Mouse (Mus musculus) brain, embryonic 14.5 days (tissue): Measurements from ENCODE around the gene Pkd1l3. TPM values are rescaled to one million over a fixed set of nuclear protein-coding genes. Genes with fewer than 3 reads are reported as not detected.

Source experiments
- DNase-seq: peaks from one replicate; pipeline ENCODE4 v3.0.0-alpha.2; 2011; ENCODE audit warnings: low read depth
- CTCF ChIP-seq: fragments of 200-500 bp; IDR thresholded peaks from 2 replicates; pipeline ENCODE4 v1.5.1; 2012; ENCODE audit warnings: inconsistent platforms, mild to moderate bottlenecking, moderate library complexity, borderline replicate concordance; ENCODE audit not compliant: insufficient read depth, insufficient read length; ENCODE audit errors: extremely low read depth
- POLR2A ChIP-seq: fragments of 200-500 bp; IDR thresholded peaks from 2 replicates; pipeline ENCODE4 v1.6.1; 2012; ENCODE audit warnings: mild to moderate bottlenecking, inconsistent platforms, borderline replicate concordance; ENCODE audit not compliant: poor library complexity, insufficient read depth, insufficient read length, severe bottlenecking; ENCODE audit errors: extremely low read depth
- polyA plus RNA-seq: library from polyadenylated mRNA; depleted of rRNA; stranded (reverse); fragments of >200 nt; gene quantifications from 2 replicates; pipeline ENCODE4 v1.2.3, GENCODE M21; 2012

The Pkd1l3 gene
- polyA plus RNA-seq, 1 experiment = 0.05 TPM

DNA sequence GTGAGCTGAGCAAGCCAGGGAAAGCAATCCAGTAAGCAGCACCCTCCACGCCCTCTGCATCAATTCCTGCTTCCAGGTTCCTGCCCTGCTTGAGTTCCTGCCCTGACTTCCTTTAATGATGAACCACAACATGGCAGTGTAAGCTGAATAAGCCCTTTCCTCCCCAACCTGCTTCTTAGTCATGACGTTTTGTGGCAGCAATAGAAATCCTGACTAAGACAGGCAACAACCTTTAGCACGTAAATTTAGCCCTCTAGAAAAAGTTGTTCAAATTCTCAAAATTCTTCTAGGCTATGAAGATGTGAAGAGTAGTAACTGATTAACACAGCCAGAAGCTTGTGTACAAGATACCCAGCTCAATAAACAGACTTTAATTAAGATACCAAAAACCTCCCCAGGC is 67.2 kb downstream of the Pkd1l3 start:
- DNase-seq = no peak
- TF ChIP-seq POLR2A = no peak

DNA sequence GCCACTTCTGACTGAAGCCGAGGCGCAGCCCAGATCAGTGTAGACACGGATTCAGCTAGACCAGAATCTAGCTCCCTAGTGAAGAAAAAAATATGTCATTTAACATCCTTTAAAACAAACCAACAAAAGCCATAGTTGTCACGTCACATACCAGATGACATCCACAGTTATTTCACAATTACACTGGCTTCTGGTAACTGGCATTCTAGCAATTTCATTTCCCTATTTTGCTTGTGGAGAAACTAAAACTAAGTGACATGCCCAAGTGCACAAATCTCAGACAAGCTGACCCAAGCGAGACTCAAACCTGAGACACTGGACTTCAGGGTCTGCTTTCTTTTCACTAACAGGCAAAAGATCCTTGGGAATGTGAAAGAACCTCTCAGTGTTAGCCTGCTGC is 67.8 kb downstream of the Pkd1l3 start:
- no peak for TF ChIP-seq POLR2A
- TF ChIP-seq CTCF = no peak

DNA sequence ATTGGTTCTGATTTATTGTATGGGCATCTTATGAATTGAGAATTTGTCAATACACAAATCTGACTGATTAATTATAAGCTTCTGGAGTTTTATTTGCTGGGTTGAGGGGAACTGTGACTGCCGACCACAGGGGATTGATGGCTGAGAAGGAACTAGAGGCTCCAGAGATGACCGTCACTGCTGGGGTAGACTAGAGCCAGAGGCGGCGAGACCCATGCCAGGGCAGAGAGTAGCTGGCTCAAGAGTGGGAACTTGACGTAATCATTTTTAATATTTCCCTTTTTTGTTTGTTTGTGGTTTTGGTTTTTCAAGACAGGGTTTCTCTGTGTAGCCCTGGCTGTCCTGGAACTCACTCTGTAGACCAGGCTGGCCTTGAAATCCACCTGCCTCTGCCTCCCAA is 72.9 kb downstream of the Pkd1l3 start:
- no peak for DNase-seq
- no peak for TF ChIP-seq CTCF
- TF ChIP-seq POLR2A = no peak

More for the DNA sequence above, 67.8 kb downstream of the Pkd1l3 start:
- no peak for DNase-seq

DNA sequence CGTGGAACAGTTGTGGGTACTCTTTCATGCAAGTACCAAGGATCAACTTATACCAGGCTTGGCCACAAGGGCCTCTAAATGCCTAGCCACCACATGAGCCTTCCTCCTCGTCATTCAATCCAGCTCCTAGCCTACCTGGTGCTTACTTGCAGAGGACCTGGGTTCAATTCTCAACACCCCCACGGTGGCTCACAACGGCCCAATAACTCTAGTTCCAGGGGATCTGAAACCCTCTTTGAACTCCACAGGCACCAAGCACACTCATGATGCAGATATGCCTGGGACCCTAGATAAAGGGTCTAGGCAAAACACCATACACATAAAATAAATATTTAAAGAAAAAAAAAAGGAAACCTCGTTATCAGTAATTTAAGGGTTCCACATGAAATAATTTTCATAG is 77.5 kb downstream of the Pkd1l3 start:
- DNase-seq = peak; percentile 57
- TF ChIP-seq CTCF (peak; percentile 41; the same call in 1 of the 2 replicates), POLR2A (no peak)

DNA sequence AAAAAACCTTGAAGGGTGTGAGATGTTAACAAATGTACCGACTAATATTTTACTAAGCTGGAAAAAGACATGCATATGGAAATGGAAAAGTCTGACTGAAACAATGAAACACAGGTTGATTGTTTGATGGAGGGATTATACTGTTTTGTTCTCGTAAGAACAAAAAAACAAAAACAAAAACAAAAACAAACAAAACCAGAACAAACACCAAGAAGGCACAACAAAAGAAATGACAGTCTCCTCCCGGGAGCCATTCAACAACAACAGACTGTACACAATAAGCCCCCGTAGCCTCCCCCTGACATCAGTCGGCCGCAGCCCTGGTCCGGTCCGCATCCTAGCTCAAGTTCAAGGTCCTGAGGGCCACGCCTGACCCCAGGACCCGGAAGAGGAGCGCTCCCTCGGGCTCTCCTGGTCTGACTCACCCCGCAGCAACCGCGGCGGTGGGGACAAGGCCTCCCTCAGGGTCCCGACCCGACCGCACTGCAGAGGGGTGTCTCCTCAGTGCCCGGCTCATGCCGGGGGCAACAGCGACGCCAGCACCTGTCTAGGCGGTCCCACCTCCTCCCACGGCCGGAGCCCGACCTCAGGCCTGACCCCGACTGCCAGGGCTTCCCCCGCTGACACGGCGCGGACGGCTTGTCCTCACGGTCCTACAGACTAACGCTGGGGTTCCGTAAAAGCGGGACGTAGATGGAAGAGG is 78.3 kb downstream of the Pkd1l3 start:
- TF ChIP-seq CTCF (no peak), POLR2A (no peak)
- peak; percentile 53 for DNase-seq

DNA sequence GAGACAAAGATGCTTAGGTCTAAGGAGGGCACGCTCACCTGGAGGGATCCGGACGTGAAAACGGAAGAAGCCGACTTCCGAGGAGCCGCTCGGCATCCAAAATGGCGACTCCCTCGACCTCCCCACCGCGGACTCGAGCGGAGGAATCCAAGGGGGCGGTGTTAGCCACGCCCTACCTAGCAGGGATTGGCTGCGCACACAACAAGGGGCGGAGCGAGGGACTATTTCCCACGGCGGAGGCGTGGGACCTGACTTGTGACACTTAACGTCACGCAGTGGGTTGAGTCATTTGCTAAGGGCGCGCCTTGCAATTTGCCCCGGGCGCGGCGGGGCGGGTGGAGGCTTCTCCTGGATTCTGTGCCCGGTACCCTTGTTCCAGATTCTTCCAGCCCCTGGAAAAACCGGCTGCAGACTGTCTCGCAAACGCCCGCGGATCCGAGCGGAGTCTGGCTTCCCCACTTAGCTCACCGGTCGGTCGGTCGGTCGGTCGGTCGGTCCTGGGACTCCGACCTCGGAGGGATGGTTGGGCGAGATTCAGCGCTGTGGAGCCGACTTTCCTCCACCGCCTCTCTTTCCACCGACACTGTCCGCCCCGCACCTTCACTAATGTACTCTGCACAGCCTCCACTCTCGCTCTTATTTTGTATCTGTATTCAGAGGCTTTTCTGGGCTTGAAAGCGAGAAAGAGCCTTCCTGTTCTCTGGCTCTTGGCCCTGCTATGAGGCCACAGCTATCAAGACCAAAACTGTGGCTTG is 79.0 kb downstream of the Pkd1l3 start, which contains the start of gene Ist1:
Gene Ist1 (minus strand): TSS at position 115 of the 755 bp plus-strand sequence.
- TF ChIP-seq CTCF = no peak
- peak; percentile 76; the same call in 1 of the 2 replicates for TF ChIP-seq POLR2A
- DNase-seq = peak; percentile 99

DNA sequence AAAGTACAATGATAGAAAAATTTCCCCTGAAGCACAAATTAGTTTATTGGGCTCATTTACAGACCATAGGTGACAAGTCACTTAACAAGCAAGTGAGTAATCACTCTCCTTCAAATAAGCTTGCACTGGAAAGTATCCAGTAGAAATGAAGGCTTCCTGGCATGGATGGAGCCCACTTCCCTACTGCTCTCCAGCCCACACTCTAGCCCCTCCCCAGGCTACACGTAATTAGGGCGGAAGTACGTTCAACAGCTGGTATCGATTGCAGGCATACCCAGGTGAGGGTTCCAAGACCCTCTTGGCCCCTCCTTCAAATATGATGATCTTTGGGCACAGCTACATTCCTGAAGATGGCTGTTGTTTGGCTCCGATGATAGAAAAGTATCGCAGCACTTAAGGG is 79.8 kb downstream of the Pkd1l3 start:
- TF ChIP-seq CTCF = no peak
- no peak for DNase-seq

DNA sequence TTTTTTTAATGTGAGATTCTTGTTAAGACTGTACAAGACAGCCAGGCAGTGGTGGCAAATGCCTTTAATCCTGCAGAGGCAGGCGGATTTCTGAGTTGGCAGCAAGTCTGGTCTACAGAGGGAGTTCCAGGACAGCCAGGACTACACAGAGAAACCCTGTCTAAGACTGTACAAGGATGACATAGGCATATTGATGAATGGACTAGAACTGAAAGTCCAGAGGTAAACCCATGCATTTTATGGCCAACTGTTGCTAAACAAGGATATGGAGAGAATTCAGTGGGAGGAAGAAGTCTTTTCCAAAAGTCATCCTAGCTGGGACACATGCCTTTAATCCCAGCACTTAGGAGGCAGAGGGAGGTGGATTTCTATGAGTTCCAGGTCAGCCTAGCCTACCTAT is 83.4 kb downstream of the Pkd1l3 start:
- DNase-seq = no peak
- TF ChIP-seq CTCF = no peak
- TF ChIP-seq POLR2A = no peak

DNA sequence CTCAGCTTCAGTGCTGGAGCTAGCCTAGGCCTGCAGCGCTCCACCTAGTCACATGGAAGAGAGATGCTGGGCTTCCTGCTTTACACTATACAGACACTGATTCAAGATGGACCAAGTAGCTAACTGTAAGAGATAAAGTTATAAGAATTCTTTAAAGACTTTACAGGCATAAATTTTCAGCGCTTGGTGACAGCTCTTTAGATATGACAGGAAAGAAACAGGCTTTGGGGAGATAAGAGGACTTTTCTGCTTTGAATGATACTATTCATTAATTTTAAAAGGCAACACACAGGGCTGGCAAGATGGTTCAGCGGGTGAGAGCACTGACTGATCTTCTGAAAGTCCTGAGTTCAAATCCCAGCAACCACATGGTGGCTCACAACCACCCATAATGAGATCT is 84.2 kb downstream of the Pkd1l3 start:
- no peak for DNase-seq
- TF ChIP-seq CTCF (no peak), POLR2A (no peak)

DNA sequence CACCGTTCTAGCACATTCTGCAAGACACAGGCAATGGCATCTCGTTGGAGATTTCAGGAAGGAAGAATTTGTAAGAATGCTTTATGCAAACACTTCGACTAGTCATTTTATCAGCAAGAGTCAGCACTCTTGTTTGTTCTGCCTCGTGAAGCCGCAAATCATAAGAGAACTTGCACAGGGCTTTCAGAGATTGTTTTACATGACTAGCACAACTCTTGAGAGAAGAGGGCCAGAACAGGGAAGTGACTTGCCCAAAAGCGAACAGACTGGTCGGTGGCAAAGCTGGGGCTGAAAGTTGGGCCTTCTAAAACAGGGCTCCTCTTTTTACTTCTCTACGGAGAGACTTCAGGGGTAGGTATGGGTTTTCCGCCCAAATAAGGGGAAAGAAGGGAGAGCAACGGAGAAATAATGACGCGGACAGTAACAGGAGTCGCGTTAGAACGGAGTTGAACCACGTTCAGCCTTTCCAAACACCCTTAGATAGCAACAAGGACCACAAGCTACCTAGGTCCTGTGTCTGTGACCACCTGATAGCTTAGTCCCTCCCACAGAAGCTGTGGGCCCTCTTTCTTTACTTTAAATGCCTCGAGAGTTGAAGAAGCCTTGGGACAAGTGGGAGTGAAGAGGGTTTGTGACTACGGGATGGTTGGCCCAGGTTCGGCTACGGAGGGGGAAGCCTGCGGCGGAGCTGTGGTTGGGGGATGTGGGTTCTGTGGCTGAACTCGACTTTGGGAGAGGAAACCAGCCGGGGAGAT is 90.4 kb downstream of the Pkd1l3 start:
- DNase-seq = no peak
- no peak for TF ChIP-seq POLR2A
- TF ChIP-seq CTCF = no peak

DNA sequence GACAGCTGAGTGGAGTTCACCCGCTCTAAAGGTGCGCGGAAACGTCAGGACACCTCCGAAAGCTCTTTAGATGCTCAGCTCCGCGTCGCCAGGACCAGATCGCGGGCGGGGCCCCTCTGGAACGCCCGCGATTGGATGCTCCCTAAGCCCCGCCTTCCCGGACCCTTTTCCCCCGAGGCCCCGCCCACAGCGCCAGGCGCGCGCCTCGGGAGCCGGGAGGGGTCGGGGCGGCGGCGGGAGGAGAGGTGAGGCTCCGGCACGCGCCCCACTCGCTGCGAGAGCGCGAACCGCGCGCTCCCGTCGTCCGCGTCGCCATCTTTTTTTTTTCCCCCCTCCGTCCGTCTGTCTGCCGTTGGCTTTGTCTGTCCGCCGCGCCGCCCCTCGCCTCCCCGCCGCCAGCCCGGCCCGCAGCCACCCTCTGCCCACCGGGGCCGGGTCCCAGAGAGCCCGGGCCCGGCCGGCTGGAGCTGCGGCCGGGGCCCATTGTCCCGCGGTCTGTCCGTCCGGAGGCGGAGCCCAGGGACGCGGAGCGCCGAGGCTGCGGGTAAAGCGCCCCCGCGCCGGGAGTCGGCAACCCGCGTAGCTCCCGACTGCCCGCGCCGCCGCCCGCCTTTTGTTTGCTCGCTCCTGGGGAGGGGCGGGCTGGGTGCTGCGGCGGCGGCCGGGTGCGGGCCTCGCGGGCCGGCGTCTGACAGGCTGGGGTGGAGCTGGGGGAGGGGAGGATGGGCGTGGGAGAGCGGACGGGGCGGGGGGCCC is 91.2 kb downstream of the Pkd1l3 start, which contains the start of gene Zfp821:
Gene Zfp821 (plus strand): TSS at position 227 of the 756 bp plus-strand sequence.
- TF ChIP-seq POLR2A (peak; percentile 81), CTCF (no peak)
- peak; percentile 97 for DNase-seq
